Mouse (Mus musculus) inflammation-experienced regulatory T-cells, adult 16 weeks (primary cell): Measurements from ENCODE around the gene Il1rap. TPM values are rescaled to one million over a fixed set of nuclear protein-coding genes. Genes with fewer than 3 reads are reported as not detected.

ENCODE experiments used
- polyA plus RNA-seq: library from polyadenylated mRNA; unstranded; fragments of 100-300 nt; shearing (Covaris generic); gene quantifications from one replicate; pipeline ENCODE4 v1.2.1, GENCODE M21; 2017

Il1rap gene
- 19.0 TPM for polyA plus RNA-seq

DNA sequence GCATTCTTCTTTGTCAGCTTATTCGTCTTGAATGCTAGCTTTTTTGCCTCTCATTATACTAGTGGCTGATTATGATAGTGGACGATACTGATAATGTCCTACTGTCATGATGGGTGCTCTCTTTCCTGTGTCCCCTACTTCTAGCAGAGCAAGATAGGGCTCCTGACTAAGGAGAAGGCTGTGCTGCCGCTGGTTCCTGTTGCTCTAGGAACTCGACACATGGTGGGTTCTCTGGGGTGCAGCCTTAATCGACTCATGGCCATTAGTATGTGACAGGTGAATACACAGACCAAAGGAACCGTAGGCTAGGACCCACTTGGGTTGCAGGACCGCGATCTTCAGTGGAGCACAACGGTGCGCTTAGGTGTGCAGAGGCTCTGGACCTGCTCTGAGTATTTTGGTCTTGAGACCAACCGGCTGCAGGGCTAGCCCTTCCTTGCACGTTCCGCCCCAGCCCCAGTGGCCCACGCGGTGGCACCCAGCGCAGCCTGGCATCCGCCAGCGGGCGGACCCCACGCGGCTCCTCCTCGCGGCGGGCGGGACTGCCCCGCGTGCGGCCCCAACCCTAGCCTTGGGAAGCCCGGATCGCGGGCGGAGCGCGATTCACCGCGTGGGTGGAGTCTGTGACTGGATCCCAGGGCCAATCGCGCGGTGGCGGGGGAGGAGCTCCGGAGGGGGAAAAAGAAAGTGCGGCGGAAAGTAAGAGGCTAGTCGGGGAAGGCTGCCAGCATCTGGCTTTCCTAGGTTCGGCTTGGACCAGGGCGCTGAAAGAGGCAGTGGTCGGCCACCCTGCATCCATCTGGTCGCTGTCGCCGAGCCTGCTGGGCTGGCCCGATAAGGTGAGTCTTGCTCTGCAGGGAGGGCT is at the start of gene Il1rap:
Il1rap (plus strand) TSS at position 657 of the 865 bp plus-strand sequence.

Other genes starting within 250 kb of the Il1rap start
- gene Cldn1, start 209.9 kb upstream of the Il1rap start, polyA plus RNA-seq: not detected
- gene Cldn16, start 118.6 kb upstream of the Il1rap start, polyA plus RNA-seq: not detected
- not detected for gene Tmem207, start 54.9 kb upstream of the Il1rap start, polyA plus RNA-seq